Mouse (Mus musculus) CH12.LX (cell line): Measurements from ENCODE around the gene Nedd4.

ENCODE experiments used
- CHD2 ChIP-seq: IDR thresholded peaks from 2 replicates; pipeline ENCODE4 v1.6.1; 2011; ENCODE audit warnings: low read length, improper control_type of control experiment
- CTCF ChIP-seq, 2 experiments: IDR thresholded peaks in 1 of 2; conservative IDR thresholded peaks in 1 of 2; 2 replicates each; pipeline ENCODE4 v1.5.1; 2011 to 2012; ENCODE audit warnings: low read depth in 2 of 2, low read length in 2 of 2, improper control_type of control experiment in 1 of 2, inconsistent platforms in 1 of 2, mild to moderate bottlenecking in 1 of 2, moderate library complexity in 1 of 2
- ELF1 ChIP-seq: IDR thresholded peaks from 2 replicates; pipeline ENCODE4 v1.6.1; 2014; ENCODE audit warnings: low read depth, mild to moderate bottlenecking, inconsistent platforms, low read length, improper control_type of control experiment
- JUND ChIP-seq: conservative IDR thresholded peaks from 2 replicates; pipeline ENCODE4 v1.6.1; 2011; ENCODE audit warnings: low read depth, low read length, improper control_type of control experiment
- MAZ ChIP-seq: IDR thresholded peaks from 2 replicates; pipeline ENCODE4 v1.6.1; 2012; ENCODE audit warnings: low read depth, mild to moderate bottlenecking, inconsistent platforms, low read length, improper control_type of control experiment, moderate library complexity
- NRF1 ChIP-seq: IDR thresholded peaks from 2 replicates; pipeline ENCODE4 v1.6.1; 2014; ENCODE audit warnings: low read depth, mild to moderate bottlenecking, inconsistent platforms, low read length, improper control_type of control experiment, moderate library complexity
- POLR2A ChIP-seq: IDR thresholded peaks from 2 replicates; pipeline ENCODE4 v1.6.1; 2011; ENCODE audit warnings: low read depth, mild to moderate bottlenecking, improper control_type of control experiment, low read length
- RCOR1 ChIP-seq: conservative IDR thresholded peaks from 2 replicates; pipeline ENCODE4 v1.6.1; 2012; ENCODE audit warnings: low read depth, mild to moderate bottlenecking, inconsistent platforms, low read length, improper control_type of control experiment
- TCF12 ChIP-seq: IDR thresholded peaks from 2 replicates; pipeline ENCODE4 v1.6.1; 2014; ENCODE audit warnings: low read depth, mild to moderate bottlenecking, inconsistent platforms, low read length, improper control_type of control experiment
- UBTF ChIP-seq: IDR thresholded peaks from 2 replicates; pipeline ENCODE4 v1.6.1; 2012; ENCODE audit warnings: low read depth, mild to moderate bottlenecking, inconsistent platforms, low read length, improper control_type of control experiment, moderate library complexity
- USF1 ChIP-seq: IDR thresholded peaks from 2 replicates; pipeline ENCODE4 v1.6.1; 2014; ENCODE audit warnings: low read depth, mild to moderate bottlenecking, inconsistent platforms, low read length, improper control_type of control experiment

DNA sequence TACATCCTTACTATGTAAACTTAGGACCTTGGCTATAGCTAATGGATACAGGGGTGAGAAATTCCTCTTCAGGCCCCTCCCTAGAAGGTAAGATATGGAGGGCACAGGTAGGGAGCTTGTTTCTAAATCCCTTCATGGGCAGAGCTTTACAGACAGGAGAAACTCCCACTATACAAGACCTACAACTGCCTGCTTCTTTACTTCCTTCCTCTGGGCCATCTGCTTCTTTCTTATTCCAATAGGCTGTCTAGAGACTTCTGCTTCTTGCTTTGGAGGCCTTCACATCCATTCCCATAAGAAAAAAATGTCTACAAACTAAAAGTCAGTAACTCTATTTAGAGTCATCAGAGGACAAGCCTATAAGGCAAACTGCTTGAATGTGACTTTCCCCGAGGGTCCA lies 125.6 kb downstream of the Nedd4 start:
- TF ChIP-seq JUND (no peak), CTCF (conservative IDR thresholded peaks at IDR 0.05 in 1 of 2, IDR thresholded peaks at IDR 0.05 in 1 of 2; ENCODE audit: low read depth in 2 of 2, low read length in 2 of 2) (no peak), RCOR1 (no peak), POLR2A (no peak), ELF1 (no peak), MAZ (no peak), USF1 (no peak), CHD2 (no peak), UBTF (no peak), NRF1 (no peak), TCF12 (no peak)
